Mouse (Mus musculus): ENCODE results near the gene Cdt1.

Cdt1 gene

DNA sequence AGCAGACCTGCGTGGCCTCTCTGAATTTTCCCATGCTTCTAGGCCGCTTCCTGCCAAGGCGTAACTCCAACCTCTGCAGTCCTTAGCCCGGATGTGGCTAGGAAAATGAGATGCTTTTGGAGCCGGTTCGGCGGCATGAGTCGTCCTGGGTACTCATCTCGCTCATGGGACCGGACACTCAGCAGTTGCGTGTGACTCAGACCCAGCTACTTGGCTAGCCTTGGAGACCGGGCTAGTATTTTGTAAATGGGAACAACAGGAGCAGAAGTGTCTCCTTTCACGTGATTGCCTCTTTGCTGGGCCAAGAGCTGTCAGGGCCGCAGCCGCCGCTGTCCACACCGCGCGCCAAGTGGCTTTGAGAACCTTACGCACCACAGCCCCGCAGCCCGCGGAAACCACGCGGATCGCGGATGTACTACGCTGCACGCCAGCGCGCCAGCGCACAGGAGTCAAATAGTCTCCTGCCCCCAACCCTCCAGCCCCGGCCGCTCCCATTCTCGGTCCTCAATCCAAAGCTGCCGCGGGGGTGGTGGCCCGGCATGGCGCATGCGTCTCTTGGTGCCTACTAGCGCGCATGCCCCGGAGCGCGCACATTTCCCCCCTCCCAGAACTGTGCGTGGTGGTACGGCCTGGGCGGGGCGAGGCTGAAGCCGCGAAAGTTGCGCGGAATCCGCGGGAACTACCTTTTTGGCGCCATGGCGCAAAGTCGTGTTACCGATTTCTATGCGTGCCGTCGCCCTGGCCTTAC is at the start of gene Cdt1:
TSS of gene Cdt1 (plus strand) at position 655 of the 748 bp plus-strand sequence.
- DNase-seq (ENCODE audit: low spot score in 2 of 2), result peak; percentile 93

DNA sequence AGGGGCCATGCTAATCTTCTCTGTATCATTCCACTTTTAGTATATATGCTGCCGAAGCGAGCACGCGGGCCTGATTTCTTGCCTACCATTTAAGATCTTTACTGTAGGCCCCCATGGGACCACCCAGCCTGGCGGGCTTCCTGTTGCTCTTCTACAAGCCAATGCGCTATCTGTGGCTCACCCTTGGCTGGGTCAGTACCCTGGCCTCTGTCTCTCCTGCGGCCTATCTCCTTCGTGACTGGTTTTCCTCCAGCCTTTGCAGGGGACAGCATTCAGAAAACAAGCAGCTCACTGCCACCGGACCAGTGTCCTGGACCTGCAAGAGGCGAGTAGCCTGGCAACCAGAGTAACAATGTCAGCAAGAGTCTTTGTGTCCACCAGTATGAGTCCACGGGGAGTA is 47.2 kb upstream of the Cdt1 start:
- no peak for DNase-seq (ENCODE audit: low spot score in 2 of 2)

DNA sequence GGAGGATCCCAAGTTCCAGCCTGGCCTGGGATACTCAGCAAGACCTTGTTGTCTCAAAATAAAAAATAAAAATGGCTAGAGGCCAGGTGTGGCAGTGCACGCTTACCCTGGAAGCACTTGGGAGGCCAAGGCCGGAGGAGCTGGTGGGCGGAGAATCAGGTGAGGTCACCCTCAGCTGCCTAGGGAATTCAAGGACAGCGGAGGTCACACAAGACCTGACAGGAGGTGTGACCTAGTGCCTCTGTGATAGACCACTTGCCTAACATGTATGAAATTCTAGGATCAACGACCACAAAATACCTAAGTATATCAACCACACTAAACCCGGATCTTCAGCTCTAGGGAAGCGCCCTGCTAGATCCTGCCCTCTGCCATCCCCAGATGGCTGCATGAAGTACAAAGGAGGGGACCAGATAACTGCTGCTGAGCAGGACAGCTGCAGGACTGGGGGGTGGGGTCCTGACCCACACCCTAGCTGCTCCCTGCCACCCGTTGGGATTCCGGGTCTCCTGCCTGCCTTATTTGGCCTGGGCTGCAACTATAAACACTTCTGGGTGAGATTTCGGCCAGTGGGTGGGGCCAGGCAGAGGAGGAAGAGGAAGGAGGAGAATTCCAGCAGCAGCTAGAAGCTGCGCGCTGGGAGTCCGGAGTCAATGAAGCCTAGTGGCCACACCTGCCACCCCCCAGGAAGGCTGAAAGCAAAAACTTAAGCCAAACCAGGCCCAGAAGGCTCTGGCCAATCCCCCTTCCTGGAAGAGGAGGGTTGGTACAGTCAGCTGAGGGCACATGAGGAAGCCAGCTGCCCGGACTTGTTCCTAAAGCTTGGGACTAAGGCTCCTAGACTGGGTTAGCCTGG is 44.8 kb upstream of the Cdt1 start:
- DNase-seq (ENCODE audit: low spot score in 2 of 2), result no peak

DNA sequence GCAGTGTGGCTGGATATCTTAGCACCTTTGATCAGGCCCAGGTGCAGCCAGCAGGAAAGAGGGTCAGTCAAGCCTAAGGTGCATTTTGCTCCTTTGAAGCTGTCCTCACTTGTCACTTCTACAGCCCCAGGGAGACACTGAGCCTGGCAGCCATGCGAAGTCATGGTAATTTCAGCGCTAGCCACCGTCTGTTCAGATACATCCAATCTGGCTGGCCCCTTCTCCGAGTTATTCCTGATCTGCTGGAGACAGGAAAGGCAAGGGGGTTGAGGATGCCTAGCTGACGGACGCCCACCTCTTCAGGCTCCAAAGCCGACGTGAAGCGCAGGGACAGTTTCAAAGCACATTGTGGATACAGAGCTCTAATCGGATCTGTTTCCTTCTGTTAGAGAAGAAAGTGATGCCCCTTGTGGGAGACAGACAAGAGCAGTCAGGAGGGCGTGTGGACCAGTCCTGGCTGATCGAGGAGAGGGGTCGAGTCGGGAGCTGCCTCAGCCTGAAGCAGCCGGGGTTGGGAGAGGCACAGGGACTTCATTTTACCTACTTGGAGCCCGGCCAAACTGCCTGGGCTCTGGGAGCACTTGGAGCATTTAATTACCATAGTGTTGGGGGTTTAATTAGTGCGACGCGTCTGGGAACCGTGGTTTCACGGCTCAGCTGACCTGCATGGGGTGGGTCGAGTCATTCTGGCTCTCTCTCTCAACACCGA is 44.0 kb upstream of the Cdt1 start:
- no peak for DNase-seq (ENCODE audit: low spot score in 2 of 2)

DNA sequence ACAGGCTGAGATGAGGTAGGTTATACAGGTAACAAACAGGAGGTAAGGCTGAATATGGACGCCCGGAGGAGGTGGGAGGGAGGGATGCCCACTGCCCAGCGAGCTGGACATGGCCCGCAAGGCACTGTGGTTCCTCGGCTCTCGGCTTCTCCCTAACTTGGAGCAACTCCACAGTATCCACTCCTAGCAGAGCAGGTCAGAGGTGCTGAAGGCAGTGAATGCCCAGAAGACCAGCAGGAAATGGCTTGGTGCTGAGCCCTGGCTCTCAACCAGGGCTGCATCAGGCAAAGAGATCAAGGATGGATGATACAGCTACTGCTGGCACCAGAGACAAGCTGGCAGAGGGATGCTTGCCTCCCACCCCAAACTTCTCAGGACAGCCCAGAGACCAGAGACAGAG is 43.3 kb upstream of the Cdt1 start:
- DNase-seq (ENCODE audit: low spot score in 2 of 2), result no peak

DNA sequence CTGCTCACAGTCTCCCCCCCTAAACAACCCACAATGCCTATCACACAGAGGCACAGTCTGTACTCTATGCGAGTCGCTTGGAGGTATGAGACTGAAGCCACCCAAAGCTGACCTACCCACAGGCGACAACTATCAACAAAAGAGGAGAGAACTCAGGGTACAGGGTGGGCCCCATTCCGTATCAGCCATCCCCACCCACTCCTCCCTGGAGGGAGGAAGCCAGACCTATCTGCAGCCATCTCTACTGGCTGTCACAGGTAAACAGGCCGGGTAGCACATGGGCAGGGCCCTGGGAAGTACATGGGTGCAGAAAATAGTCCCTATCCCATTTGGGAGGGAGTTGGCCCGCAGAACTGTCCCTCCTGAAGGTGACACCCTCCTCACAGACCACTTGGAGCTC is 42.8 kb upstream of the Cdt1 start:
- DNase-seq (ENCODE audit: low spot score in 2 of 2), result no peak

DNA sequence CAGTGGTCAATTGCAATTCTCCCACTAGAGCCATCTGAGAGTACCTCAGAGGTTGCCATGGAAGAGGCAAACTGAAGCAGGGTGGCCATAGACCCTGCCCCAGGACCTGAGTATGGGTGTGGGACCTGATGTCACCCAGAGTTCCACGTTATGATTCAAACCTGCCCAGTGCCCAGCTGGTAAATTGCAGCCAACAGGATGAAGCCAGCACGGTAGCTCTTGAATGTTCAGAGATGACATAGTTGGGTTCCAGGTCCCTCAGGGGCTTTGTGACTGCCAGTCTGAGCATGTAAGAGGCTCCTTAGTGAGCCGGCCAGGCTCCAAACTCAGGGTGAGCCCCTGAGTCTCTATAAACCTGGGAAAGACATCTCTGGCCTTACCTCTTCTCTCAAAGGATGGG is 41.7 kb upstream of the Cdt1 start:
- DNase-seq (ENCODE audit: low spot score in 2 of 2), result no peak

DNA sequence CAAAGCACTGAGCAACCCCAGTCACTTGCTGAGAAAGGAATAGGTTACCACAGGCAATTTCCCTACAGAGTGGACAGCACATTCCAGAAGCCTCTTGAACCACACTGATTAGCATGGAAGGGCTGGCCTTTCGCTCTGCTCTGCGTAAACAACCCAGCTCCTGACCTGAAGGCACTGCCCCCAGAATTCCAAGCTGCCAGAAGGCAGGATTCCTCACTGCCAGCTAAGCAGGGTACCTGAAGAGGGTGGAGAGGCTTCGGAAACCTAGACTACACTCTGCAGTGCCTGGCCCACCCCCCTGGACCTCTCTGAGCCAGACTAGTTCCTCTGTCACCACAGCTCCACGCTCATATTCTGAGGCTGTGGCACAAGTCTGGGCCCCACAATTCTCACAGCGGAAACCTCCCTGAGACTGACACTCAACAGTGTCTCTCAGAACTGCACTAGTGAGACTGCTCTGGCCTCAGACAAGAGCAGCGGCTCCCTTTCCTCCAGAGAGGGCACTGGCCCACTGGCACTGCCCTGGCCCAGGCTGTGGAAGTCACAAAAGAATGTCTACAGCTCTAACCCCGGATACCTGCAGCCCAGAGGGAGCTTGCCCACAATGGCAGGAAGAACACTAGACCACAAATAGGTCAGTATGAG is 41.2 kb upstream of the Cdt1 start:
- DNase-seq (ENCODE audit: low spot score in 2 of 2), result no peak

DNA sequence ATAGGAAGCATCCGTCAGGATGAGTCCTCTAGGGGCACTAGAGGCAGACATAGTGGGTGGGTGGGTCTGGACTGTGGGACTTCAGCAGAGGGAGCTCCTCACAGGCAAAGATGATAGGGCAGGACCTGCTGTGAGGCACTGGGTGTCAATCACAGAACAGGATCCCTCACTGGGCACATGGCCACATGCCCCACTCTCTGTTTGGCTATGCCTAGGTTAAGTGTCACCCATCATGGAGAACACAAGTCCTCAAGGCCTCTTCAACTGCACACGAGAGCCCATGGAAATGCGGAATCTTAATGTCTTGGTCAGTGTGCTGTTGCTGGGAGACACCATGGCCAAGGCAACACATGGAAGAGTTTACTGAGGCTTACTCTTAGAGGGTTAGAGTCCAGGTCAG is 39.9 kb upstream of the Cdt1 start:
- no peak for DNase-seq (ENCODE audit: low spot score in 2 of 2)

DNA sequence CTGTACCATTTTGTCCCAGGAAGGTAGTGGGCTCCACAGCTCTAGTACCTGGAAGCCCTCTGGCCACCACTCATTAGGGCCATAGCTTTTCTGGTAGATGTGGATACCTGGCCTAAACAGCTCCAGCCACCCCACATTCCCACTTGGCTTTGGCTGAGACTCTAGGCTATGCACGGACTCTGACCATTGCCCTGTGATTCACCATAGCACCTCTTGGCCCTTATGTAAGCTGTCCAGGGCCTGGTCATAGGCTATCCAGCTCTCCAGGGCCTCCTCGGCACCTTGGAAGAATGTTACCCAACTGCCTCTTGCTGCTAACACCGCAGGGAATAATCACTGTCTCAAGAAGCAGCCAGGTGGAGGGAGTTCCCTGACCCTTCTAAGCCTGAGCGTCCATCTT is 38.7 kb upstream of the Cdt1 start:
- DNase-seq (ENCODE audit: low spot score in 2 of 2), result no peak

DNA sequence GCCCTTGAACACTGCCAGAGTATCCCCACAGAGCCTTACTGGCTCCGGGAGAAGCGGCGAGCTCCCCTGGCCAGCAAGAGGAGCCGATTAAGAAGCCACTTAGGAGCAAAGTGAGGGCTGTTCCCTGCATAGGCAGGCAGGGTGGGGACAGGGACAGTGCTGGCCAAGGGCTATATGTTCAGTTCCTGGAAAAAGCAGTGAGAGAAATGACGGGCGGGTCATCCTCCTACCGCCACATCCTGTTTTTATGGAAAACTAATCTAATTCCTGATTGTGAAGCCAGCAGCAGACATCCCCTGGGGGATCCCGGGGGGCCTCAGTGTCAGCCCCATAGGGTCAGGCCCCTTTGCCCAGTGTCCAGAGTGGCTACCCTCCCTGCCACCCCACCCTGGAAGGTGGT is 36.5 kb upstream of the Cdt1 start:
- DNase-seq (ENCODE audit: low spot score in 2 of 2), result no peak

DNA sequence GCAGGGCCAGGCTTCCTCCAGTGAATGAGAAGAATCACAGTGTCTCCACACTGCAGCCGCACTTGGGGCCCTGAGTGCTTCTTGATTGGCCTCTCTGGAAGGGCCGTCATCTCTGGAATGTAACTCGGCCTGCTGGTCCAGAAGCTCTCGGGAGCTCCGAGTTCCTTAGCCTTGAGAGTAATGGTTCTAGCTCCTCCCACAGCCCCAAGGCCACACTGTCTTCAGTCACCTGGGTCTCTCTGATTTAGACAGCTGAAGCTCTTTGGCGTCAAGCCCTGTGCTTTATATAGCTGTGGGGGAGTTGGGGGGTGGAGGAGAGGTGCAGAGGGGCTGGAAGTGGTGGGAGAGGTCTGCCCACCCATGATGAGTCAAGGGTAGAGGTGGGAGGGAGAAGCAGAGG is 30.8 kb upstream of the Cdt1 start:
- DNase-seq (ENCODE audit: low spot score in 2 of 2), result no peak

DNA sequence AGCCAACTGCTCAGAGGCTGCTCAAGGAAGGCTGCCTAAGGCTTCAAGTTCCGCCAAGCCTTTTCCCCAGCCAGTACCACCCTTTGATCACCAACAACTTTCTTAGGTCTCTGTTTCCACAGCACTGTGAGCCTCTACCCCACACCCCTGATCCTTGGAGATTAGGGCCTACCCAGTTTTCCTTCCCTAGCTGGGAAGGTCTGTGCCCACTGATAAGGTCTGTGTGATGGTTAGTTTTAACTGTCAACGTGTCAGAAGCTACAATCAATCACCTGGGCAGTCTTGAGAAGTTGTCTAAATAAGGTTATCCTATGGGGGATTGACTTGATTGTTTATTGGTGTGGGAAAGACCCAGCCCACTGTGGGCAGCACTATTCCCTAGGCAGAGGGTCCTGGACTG is 30.0 kb upstream of the Cdt1 start:
- no peak for DNase-seq (ENCODE audit: low spot score in 2 of 2)

DNA sequence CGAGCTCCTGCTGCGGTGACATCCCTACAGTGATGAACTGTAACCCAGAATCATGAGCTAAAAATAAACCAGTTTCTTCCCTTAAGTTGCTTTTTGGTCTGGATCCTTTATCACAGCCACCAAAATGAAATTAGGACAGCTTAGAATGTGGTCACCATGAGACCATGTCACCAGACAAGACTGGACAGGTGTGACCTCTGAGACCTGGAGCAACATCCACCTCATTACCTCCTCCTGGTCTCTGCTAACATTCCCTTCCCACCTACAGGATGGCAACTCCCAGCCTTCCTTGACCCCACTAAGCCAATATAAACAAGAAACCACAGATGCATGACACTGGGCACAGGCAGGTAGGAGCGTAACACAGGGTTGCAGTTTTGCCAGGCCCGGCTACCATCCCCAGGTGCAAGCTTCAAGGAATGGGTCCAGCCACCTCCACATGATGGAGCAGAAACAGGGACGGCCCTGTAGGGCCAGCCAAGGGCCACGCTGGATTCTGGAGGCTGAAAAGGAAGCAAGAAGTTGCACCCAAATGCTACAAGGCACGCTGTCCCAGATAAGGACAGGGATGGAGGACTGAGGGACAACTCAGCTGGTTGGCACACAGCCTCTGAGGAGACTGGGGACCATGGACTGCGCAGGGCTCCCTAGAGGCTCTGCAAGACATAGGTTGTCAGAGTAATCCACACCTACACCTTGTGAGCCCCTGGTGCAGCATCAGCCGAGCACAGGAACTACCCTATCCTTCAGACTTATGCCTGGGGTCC is 29.3 kb upstream of the Cdt1 start:
- DNase-seq (ENCODE audit: low spot score in 2 of 2), result no peak

DNA sequence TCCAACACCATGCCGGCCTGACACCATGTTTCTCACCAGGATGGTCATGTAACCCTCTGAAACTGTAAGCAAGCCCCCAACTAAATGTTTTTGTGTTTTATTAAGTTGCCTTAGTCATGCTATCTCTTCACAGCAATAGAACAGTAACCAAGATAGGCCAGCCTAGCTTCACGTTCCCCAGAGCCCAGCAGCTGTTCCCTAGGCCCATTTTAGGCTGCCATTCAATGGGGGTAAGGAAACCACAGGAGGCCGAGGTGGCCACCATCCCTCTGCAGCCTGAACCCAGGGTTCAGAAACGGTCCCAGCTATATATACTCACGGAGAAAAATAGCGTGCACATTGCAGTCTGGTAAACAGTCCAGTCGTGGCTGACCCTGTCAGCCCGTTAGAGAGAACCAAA is 23.7 kb upstream of the Cdt1 start:
- no peak for DNase-seq (ENCODE audit: low spot score in 2 of 2)

DNA sequence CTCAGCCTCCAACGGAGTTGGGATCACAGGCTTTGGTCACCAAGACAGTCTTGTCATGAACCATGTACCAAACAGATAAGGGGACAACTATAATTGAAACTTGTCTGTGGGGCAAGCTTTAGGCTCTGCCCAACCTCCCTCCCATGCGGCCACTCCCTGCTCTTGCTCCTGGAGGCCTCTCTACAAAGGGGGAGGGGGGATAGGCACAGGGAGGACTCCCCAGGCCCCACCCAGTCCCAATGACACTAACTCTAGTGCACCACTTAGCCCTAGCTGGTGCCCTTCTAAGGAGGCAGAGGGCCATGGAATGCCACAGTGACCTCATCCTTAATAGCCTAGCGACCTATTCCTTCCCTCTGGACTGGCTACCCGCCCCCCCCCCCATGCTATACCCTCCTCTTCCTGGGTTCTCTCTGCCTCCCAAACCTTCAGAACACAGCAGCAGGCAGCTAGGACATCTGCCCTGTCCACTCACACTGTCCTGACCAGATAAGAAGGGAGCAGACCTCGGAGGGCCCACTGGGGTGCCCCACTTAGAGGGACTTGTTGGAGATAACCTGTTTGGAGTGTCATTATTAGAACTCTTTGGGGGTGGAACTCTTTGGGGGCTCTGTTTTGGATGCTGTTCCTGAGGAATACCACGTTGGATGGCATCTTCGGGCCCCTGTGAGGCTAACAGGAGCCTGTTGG is 21.6 kb upstream of the Cdt1 start:
- DNase-seq (ENCODE audit: low spot score in 2 of 2), result no peak

DNA sequence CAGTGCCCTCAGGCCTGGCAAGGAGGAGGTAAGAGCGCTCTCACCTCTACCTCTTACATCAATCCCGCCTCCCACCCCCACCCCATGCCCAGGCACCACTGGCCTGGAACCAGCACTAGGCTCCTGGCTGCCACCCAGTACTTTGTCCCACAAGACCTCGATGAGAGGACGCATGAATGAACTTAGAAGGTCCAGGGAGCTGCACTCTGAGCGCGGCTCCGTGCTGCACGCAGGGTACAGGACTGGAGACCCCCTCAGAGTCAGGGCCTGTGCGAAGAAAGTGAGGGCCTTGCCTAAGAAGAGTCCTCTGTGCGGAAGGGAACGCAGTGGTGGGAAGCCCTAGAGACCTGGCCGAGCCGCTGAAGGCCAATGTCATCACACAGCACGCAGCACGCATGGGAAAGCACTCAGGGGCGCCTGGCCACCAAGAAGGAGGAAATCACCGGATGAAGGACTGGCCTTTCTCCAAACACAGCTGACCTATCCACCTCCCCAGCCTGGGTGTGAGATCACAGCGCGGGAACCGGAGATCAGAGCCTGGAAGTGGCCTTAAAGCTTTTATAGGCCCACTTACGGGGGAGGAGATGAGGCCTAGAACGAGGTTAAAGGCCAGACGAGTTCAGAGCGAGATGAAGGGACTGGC is 20.9 kb upstream of the Cdt1 start:
- DNase-seq (ENCODE audit: low spot score in 2 of 2), result no peak

DNA sequence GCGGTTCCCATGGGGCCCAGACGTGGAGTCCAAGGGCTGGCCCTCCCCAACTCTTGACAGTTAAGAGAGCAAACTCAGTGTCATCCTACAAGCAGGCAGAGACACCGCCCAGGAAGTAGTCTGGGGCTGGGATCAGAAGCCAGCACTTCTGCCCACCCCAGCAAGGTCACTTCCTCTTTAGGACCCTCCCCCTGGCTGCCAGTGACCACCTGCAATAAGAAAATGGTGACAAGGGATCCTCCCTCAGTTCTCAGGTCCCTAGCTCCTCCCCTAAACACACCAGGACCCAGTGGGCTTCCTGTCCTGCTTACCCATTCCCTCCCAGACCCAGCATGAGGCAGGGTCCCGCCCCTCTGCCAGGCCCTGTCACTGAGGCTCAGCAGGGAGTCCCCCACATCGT is 20.0 kb upstream of the Cdt1 start:
- DNase-seq (ENCODE audit: low spot score in 2 of 2), result peak; percentile 45 to 61

DNA sequence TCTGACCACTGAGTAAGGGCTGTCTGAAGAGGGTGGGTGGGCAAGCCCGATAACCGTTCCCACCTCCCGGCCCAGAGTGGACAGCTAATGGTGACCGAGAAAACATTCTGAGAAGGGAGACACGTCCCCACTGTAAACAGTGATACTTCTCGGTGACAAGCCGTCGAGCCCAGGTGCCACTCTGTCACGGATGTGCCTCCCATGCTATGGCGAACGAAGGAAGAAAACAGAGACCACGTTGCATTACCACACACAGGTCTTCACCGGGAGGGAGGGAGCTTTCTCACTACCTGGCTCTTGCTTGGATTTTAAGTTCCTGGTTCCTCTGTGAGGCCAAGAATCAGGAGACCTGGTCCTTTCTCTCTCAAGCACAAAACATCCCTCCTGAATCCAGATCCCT is 19.5 kb upstream of the Cdt1 start:
- DNase-seq (ENCODE audit: low spot score in 2 of 2), result no peak

DNA sequence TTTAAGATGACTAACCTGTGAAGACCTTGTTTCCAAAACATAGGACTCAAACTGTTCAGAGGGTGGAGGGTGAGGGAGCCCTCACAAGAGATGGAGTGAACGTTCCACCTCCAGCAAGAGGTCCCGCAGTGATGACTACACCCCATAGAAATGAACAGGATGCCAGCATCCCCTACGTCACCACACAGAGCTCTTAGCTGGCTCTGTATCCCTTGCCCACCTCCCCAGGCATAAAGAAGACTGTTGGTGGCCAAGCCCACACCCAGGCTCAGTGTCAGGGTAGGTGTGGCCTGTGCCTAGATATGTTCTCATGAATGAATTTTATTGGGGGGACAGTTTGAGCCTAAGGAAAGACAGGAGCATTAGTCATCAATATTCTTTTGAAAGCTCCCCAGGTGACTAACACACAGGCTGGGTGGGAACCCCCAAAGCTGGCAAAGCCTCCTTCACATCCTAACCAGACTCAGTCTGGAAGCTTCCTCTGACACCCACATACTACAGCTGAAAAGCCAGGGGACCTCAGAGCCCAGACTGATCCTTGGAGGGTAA is 18.9 kb upstream of the Cdt1 start:
- DNase-seq (ENCODE audit: low spot score in 2 of 2), result no peak
